Mouse (Mus musculus) CH12.LX (cell line): ENCODE measurements around the gene Trabd2b. TPM values are rescaled to one million over a fixed set of nuclear protein-coding genes. Genes with fewer than 3 reads are reported as not detected.

Experiments used
- DNase-seq: peaks from one replicate; pipeline ENCODE4 v3.0.0-alpha.2; 2013; ENCODE audit errors: extremely low read depth
- H3K27ac ChIP-seq: 2 replicates; pipeline ENCODE4 v1.5.1; 2012; ENCODE audit warnings: low read depth, mild to moderate bottlenecking, control low read depth, moderate library complexity; ENCODE audit not compliant: insufficient read depth
- H3K27me3 ChIP-seq: replicated peaks from 2 replicates; pipeline ENCODE3; 2012; ENCODE audit warnings: inconsistent platforms
- H3K36me3 ChIP-seq, 2 experiments: replicated peaks in 1 of 2; 2 replicates each; pipeline versions ENCODE3 to v1.6.1; 2012; ENCODE audit warnings: inconsistent platforms in 1 of 2, low read length in 1 of 2, mild to moderate bottlenecking in 1 of 2, mixed read lengths in 1 of 2, moderate library complexity in 1 of 2; ENCODE audit not compliant: control insufficient read depth in 1 of 2, insufficient read depth in 1 of 2
- H3K4me1 ChIP-seq, 2 experiments: 2 replicates each; pipeline ENCODE4 v1.6.1; 2012; ENCODE audit warnings: inconsistent platforms in 1 of 2, moderate library complexity in 1 of 2; ENCODE audit not compliant: insufficient read depth in 2 of 2, control insufficient read depth in 1 of 2
- H3K4me2 ChIP-seq: 2 replicates; pipeline ENCODE4 v1.6.1; 2012; ENCODE audit warnings: low read depth, mild to moderate bottlenecking, control low read depth; ENCODE audit not compliant: poor library complexity, insufficient read depth, severe bottlenecking
- H3K4me3 ChIP-seq, 3 experiments: fragments of 150-350 bp in 1 of 3; sonication (generic) in 1 of 3; replicated peaks in 1 of 3; 2 replicates each; pipeline versions ENCODE3 to v1.5.1; 2011 to 2012; ENCODE audit warnings: low read depth in 2 of 3, low read length in 2 of 3, mild to moderate bottlenecking in 2 of 3, moderate library complexity in 2 of 3, control low read depth in 1 of 3, improper control_type of control experiment in 1 of 3, inconsistent platforms in 1 of 3, mixed read lengths in 1 of 3; ENCODE audit not compliant: poor library complexity in 1 of 3
- H3K79me2 ChIP-seq: replicated peaks from 2 replicates; pipeline ENCODE4 v1.6.1; 2012; ENCODE audit warnings: mild to moderate bottlenecking, moderate library complexity; ENCODE audit not compliant: control insufficient read depth, poor library complexity, insufficient read depth, severe bottlenecking; ENCODE audit errors: extremely low read depth
- H3K9ac ChIP-seq: 2 replicates; pipeline ENCODE4 v1.6.1; 2012; ENCODE audit warnings: low read depth, mild to moderate bottlenecking, control low read depth, moderate library complexity; ENCODE audit not compliant: insufficient read depth
- H3K9me3 ChIP-seq: replicated peaks from 2 replicates; pipeline ENCODE3; 2012; ENCODE audit warnings: low read length, inconsistent platforms, mixed read lengths
- CHD1 ChIP-seq: IDR thresholded peaks from 2 replicates; pipeline ENCODE4 v1.6.1; 2012; ENCODE audit warnings: low read depth, low read length, improper control_type of control experiment, inconsistent platforms
- CHD2 ChIP-seq: IDR thresholded peaks from 2 replicates; pipeline ENCODE4 v1.6.1; 2011; ENCODE audit warnings: low read length, improper control_type of control experiment
- CTCF ChIP-seq, 2 experiments: IDR thresholded peaks in 1 of 2; conservative IDR thresholded peaks in 1 of 2; 2 replicates each; pipeline ENCODE4 v1.5.1; 2011 to 2012; ENCODE audit warnings: low read depth in 2 of 2, low read length in 2 of 2, improper control_type of control experiment in 1 of 2, inconsistent platforms in 1 of 2, mild to moderate bottlenecking in 1 of 2, moderate library complexity in 1 of 2
- E2F4 ChIP-seq: IDR thresholded peaks from 2 replicates; pipeline ENCODE4 v1.6.1; 2011; ENCODE audit warnings: low read depth, low read length, improper control_type of control experiment; ENCODE audit not compliant: insufficient replicate concordance
- ELF1 ChIP-seq: IDR thresholded peaks from 2 replicates; pipeline ENCODE4 v1.6.1; 2014; ENCODE audit warnings: low read depth, mild to moderate bottlenecking, inconsistent platforms, low read length, improper control_type of control experiment
- HCFC1 ChIP-seq: IDR thresholded peaks from 2 replicates; pipeline ENCODE4 v1.6.1; 2012; ENCODE audit warnings: low read depth, mild to moderate bottlenecking, inconsistent platforms, low read length, improper control_type of control experiment
- JUN ChIP-seq: IDR thresholded peaks from 2 replicates; pipeline ENCODE4 v1.6.1; 2011; ENCODE audit warnings: low read depth, mild to moderate bottlenecking, low read length, improper control_type of control experiment, moderate library complexity; ENCODE audit not compliant: insufficient read depth
- KAT2A ChIP-seq: IDR thresholded peaks from 2 replicates; pipeline ENCODE4 v1.6.1; 2012; ENCODE audit warnings: low read length, improper control_type of control experiment, inconsistent platforms; ENCODE audit not compliant: insufficient replicate concordance
- MAFK ChIP-seq: IDR thresholded peaks from 2 replicates; pipeline ENCODE4 v1.6.1; 2011; ENCODE audit warnings: low read length, improper control_type of control experiment; ENCODE audit not compliant: insufficient replicate concordance
- MXI1 ChIP-seq: IDR thresholded peaks from 2 replicates; pipeline ENCODE4 v1.6.1; 2011; ENCODE audit warnings: mild to moderate bottlenecking, low read depth, low read length, improper control_type of control experiment
- MYC ChIP-seq: IDR thresholded peaks from 2 replicates; pipeline ENCODE4 v1.6.1; 2011; ENCODE audit warnings: low read depth, mild to moderate bottlenecking, improper control_type of control experiment, low read length
- NELFE ChIP-seq: IDR thresholded peaks from 2 replicates; pipeline ENCODE4 v1.6.1; 2011; ENCODE audit warnings: low read depth, low read length, improper control_type of control experiment
- NRF1 ChIP-seq: IDR thresholded peaks from 2 replicates; pipeline ENCODE4 v1.6.1; 2014; ENCODE audit warnings: low read depth, mild to moderate bottlenecking, inconsistent platforms, low read length, improper control_type of control experiment, moderate library complexity
- RAD21 ChIP-seq: IDR thresholded peaks from 2 replicates; pipeline ENCODE4 v1.6.1; 2011; ENCODE audit warnings: low read depth, mild to moderate bottlenecking, low read length, improper control_type of control experiment, moderate library complexity
- SIN3A ChIP-seq: IDR thresholded peaks from 2 replicates; pipeline ENCODE4 v1.6.1; 2012; ENCODE audit warnings: low read length, improper control_type of control experiment, inconsistent platforms
- SMC3 ChIP-seq: IDR thresholded peaks from 2 replicates; pipeline ENCODE4 v1.6.1; 2011; ENCODE audit warnings: low read depth, low read length, improper control_type of control experiment
- TBP ChIP-seq: conservative IDR thresholded peaks from 2 replicates; pipeline ENCODE4 v1.6.1; 2011; ENCODE audit warnings: low read depth, low read length, improper control_type of control experiment
- TCF12 ChIP-seq: IDR thresholded peaks from 2 replicates; pipeline ENCODE4 v1.6.1; 2014; ENCODE audit warnings: low read depth, mild to moderate bottlenecking, inconsistent platforms, low read length, improper control_type of control experiment
- UBTF ChIP-seq: IDR thresholded peaks from 2 replicates; pipeline ENCODE4 v1.6.1; 2012; ENCODE audit warnings: low read depth, mild to moderate bottlenecking, inconsistent platforms, low read length, improper control_type of control experiment, moderate library complexity
- USF2 ChIP-seq: conservative IDR thresholded peaks from 2 replicates; pipeline ENCODE4 v1.6.1; 2011; ENCODE audit warnings: low read depth, low read length, improper control_type of control experiment
- ZC3H11A ChIP-seq: IDR thresholded peaks from 2 replicates; pipeline ENCODE4 v1.6.1; 2012; ENCODE audit warnings: low read depth, mild to moderate bottlenecking, inconsistent platforms, low read length, improper control_type of control experiment
- ZMIZ1 ChIP-seq: IDR thresholded peaks from 2 replicates; pipeline ENCODE4 v1.6.1; 2012; ENCODE audit warnings: low read depth, mild to moderate bottlenecking, inconsistent platforms, low read length, improper control_type of control experiment
- dilution Hi-C: fragments of 300-500 bp; cut with MboI; formaldehyde crosslinking; loops from 2 replicates; pipeline ENCODE4 v1.14.3; 2020; ENCODE audit warnings: low sequenced_read_pairs; ENCODE audit not compliant: extremely low pct_unique_long_range_greater_than_20kb, extremely low pct_ligation_motif_present
- in situ Hi-C: fragments of 300-500 bp; cut with MboI; formaldehyde crosslinking; loops from 3 replicates; pipeline ENCODE4 v1.14.3; 2019; ENCODE audit warnings: low sequenced_read_pairs, low pct_ligation_motif_present, low pct_unique_long_range_greater_than_20kb, mixed read lengths
- polyA plus RNA-seq: library from polyadenylated mRNA; unstranded; fragments of >175 nt; gene quantifications from 2 replicates; pipeline ENCODE4 v1.2.1, GENCODE M21; 2012; ENCODE audit warnings: low read depth; ENCODE audit not compliant: insufficient read length
- total RNA-seq, 2 experiments: library from RNA; depleted of rRNA; stranded (reverse); fragments of 300-350 nt in 1 of 2; fragments of >200 nt in 1 of 2; gene quantifications; 2 replicates each; pipeline ENCODE4 v1.2.3; 2012 to 2014

Gene Trabd2b
- total and polyA plus RNA-seq, 3 experiments: not detected

GRCm38 (mm10) chr4:114501611-114502010 is 95.1 kb downstream of the Trabd2b start:
- no peak overlapping the region for H3K4me2 ChIP-seq
- no peaks in the 10 kb centered on the region for H3K4me1 ChIP-seq
- no peak overlapping the region for H3K9ac ChIP-seq
- no peaks in the 10 kb centered on the region for H3K36me3 ChIP-seq
- TF ChIP-seq MAFK (no peak), CTCF (conservative IDR thresholded peaks at IDR 0.05 in 1 of 2, IDR thresholded peaks at IDR 0.05 in 1 of 2; ENCODE audit: low read depth in 2 of 2, low read length in 2 of 2) (no peak), SIN3A (no peak), KAT2A (no peak), NRF1 (no peak), CHD2 (no peak), CHD1 (no peak), MXI1 (no peak), ELF1 (no peak)
- no peaks in the 10 kb centered on the region for H3K9me3 ChIP-seq
- dilution Hi-C loops (no loop called here), in situ Hi-C loops (no loop called here)
- no peaks in the 10 kb centered on the region for H3K79me2 ChIP-seq
- H3K4me3 ChIP-seq: no peak overlapping the region
- H3K27me3 ChIP-seq: peaks cover 29% of the 10 kb centered on the region
- no peak for DNase-seq
- no peak overlapping the region for H3K27ac ChIP-seq

- Histone ChIP-seq H3K9ac (no peak overlapping the region), H3K4me3 (no peak overlapping the region), H3K27ac (no peak overlapping the region), H3K4me2 (no peak overlapping the region), H3K4me1 (no peaks in the 10 kb centered on the region), H3K27me3 (peaks cover 39% of the 10 kb centered on the region), H3K36me3 (no peaks in the 10 kb centered on the region), H3K9me3 (no peaks in the 10 kb centered on the region), H3K79me2 (no peaks in the 10 kb centered on the region)
- DNase-seq: no peak
- dilution Hi-C loops: no loop called here
- TF ChIP-seq HCFC1 (no peak), ZMIZ1 (no peak), KAT2A (no peak), CHD1 (no peak), SMC3 (no peak), JUN (no peak), NELFE (no peak), CHD2 (no peak), CTCF (conservative IDR thresholded peaks at IDR 0.05 in 1 of 2, IDR thresholded peaks at IDR 0.05 in 1 of 2; ENCODE audit: low read depth in 2 of 2, low read length in 2 of 2) (no peak), UBTF (no peak), RAD21 (no peak), TBP (no peak), E2F4 (no peak), MXI1 (no peak), MYC (no peak), USF2 (no peak), TCF12 (no peak), MAFK (no peak), ZC3H11A (no peak)
- in situ Hi-C loops: no loop called here
Observed at GRCm38 (mm10) chr4:114504227-114505041, 97.9 kb downstream of the Trabd2b start.
